Mouse (Mus musculus): ENCODE measurements at regions not wholly inside any gene's neighbourhood (a gene's known extent, or its start where the extent isn't known, plus 50 kb on each side); places are given as distances from the start of the nearest gene placed in this dataset.

GRCm38 (mm10) chr9:117967080-117967479, 73.2 kb upstream of the Azi2 start:
- DNase-seq (ENCODE audit: low read depth, low spot score): no peak

GRCm38 (mm10) chr9:117966326-117966989, 73.8 kb upstream of the Azi2 start:
- peak; percentile 31 for DNase-seq (ENCODE audit: low read depth, low spot score)

DNA sequence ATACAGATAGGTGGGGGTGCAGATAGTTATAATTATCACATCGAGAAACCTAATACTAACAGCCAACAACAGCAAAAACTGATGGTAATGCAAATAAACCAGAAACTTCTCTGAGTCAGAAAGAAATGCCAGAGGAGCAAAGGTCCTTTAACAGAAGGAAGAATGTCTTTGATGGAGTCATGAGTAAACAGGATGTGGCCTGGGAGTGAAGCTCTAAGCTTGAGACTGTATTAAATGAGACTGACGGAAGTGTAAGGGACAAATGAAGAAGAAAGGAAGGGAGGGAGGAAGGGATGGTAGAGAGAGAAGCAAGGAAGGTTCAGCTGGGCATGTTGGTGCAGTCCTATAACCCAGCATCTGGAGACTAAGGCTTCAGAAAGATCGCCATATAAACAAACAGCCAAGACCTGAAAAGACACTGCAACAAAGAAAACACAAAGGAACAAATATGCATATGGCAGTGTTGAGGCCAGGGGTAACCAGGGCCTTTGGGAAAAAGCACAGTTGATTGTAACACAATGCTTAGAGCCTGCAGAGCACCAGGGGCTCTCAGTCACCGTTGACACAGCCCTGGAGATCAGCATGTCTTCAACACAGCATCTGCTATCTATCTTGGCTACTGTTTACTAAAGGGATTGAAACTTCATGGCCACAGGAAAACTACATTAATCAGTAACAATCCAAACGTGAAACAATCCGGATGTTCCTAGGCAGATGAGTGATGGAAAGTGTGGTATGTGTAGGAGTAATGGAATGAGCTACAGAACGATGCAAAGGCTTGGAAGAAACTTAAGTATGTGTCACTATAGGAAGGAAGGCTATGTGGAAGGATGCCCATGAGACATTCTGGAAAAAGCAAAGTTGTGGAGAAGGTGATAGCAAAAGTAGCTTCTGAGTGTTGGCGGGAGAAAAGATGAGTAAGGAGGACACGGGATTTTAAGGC, 77.9 kb upstream of the Azi2 start:
- no peak for DNase-seq (ENCODE audit: low read depth, low spot score)

GRCm38 (mm10) chr9:117959845-117960244, 80.5 kb upstream of the Azi2 start:
- no peak for DNase-seq (ENCODE audit: low read depth, low spot score)

GRCm38 (mm10) chr9:117957195-117957594, 83.1 kb upstream of the Azi2 start:
- no peak for DNase-seq (ENCODE audit: low read depth, low spot score)

DNA sequence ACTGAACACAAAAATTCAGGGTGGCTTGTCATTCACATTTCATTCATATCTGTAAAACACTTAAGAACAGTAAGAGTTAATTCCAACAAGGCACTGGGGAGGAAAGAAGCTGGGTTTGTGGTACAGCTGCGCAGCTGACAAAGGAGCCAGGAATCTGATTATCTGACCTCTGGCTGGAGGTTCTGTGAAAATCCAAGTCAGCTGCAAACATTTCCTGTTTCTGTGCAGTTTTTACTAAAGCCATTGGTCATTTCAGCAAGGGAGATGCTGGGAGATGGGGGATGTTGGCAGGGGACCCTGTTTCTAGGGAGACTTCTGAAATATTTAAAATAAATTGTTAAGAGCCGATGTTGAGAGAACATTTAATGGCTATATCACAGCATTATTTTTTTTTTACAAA, 83.6 kb upstream of the Azi2 start:
- no peak for DNase-seq (ENCODE audit: low read depth, low spot score)

DNA sequence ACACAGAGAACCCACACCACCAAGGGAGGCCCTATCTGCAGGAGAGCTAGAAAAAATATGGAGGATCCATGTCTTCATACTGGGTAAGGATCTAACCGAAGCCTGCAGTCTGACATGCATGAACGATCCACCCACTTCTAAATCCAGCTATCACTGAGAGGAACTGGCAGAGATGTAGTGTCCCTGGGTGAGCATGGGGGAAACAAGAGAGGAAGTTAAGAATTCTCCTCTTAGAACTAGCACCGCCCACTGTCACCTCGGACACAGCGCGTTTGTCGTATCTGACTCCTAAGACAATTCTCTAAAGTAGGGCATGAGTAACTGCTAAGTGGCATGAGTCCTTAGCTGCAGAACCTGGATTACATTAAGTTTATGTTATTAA, 112.8 kb upstream of the Azi2 start:
- no peak for DNase-seq (ENCODE audit: low read depth, low spot score)

DNA sequence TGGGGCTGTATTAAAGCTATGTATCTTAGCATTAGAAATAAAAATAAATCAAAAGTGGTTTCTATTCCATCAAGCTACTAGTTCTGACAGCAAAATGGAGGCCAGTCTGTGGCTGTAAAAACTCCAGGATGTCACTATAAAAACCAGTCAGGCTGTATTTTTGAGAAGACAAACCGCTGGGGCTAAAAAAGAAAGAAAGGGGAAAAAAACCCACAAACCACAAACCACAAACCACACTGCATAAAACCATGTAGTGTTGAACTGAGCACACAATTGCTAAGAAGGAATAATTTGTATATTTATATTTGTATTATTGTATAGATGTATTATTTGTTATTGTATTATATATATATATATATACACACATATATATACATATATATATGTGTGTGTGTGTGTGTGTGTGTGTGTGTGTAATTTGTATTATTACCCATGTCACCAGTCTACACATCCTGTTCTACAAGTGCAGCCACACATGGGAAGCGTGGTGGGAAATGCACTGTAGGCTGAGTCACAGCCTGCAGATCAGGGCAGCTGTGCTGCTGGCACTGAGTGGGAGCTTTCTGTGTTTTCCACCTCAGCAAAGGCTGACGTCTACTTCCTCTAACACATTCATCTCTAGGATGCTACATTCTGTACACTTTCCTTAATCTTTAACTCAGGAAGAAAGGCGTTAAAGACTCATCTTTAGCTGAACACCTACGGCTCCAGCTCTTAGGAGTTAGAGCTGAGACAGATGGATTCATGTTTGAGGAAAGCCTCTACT, 113.4 kb upstream of the Azi2 start:
- DNase-seq (ENCODE audit: low read depth, low spot score): no peak

- DNase-seq (ENCODE audit: low read depth, low spot score): no peak
Measured at GRCm38 (mm10) chr9:117922992-117923391, 117.3 kb upstream of the Azi2 start.

GRCm38 (mm10) chr9:117907895-117908424, 132.3 kb upstream of the Azi2 start:
- no peak for DNase-seq (ENCODE audit: low read depth, low spot score)

DNA sequence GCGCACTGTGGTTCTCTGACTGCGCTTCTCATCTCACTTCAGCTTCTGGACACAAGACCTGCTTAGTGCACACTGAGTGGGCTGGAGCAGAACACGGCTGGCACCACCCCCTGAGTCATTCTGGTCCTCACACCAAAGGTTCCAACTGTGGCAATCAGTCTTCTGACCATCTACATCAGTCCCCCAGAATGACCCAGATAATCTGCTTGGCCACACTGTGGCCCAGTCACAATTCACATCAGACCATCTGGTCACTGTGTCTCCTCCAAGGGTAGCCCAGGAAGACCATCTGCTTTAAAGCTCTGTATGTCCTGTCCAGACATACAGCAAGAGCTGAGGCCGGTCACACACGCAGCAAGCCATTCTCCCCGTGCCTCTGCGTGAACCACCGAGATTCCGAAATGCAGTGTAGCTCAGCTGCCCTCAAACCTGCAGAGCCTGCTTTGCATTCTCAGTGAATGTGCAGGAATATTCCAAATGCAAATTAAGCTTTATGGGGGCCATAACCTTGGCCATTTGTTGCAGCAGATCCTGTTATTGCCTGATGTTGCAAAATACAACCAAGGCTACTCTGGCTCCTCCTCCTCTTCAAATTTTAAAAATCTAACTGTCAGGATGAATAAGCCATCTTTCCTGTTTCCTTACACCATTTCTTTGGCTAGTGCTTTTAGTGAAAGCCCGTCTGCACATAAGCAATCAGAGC, 135.1 kb upstream of the Azi2 start:
- DNase-seq (ENCODE audit: low read depth, low spot score): no peak

GRCm38 (mm10) chr9:117904621-117905020, 135.7 kb upstream of the Azi2 start:
- DNase-seq (ENCODE audit: low read depth, low spot score): no peak

DNA sequence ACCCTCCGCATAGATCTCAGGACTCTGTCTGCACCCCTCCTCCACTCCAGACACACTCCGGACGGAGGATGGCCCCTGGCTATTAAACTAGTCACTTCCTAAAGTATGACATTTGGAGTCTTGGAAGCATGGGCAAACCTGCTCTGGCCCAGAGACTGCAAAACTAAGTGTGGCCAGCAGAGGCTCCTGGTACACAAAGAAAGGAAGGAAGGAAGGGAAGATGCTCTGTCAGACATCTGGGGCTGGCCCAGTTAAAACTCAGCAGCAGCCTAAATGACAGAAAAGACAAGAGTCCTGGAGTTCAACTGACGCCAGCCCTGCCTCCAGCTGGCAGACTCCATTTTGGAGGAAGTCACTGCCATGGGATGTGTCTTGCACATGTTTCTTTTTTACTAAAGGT, 137.3 kb upstream of the Azi2 start:
- DNase-seq (ENCODE audit: low read depth, low spot score): peak; percentile 20

DNA sequence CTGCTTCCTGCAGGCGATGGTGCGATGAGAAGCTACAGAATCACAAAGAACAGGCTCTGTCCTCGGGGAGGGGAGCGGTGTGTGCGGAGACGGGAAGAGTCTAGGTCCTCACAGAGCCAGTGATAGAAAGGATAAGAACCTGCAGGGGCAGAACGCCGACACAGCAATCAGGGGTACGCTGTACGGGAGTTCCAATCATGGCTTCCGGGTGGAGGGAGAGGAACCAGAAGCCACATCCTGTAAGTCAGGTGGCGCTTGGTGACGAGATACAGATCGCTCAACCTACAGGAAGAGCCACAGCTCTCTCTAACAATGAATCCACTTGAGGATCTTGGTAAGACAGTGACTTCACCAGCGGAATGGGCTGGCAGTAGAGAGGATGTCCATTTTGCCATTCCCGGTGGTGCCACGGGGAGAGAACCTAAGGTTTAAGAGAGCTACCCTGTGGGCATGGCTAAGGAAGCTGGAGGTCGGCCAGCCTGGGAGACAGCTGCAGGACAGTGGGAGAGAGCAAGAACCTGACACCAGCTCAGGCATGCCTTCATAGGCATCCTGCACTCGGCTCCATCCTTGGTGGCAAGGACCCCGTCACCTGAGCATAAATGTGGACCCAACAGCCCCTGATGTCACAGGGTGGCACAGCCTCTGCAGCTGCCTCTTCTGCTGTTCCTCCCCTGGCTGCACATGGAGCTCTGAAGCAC, 137.9 kb upstream of the Azi2 start:
- DNase-seq (ENCODE audit: low read depth, low spot score): no peak

GRCm38 (mm10) chr9:117900631-117901030, 139.7 kb upstream of the Azi2 start:
- no peak for DNase-seq (ENCODE audit: low read depth, low spot score)

DNA sequence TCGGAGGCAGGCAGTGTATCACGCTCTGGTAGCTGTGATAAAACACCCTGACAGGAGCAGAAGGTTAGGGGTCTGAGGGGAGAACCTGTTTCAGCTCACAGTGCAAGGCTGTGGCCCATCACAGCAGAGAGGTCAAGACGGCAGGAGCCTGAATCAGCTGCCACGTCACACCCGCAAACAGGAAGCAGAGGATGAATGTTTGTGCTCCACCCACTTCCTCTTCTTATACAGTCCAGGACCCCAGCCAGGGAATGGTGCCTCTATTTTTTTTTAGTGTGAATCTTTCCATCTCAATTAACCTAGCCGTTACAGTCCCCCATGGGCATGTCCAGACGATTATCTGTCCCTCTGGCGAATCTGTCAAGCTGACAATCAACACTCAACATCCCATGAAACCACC, 143.8 kb upstream of the Azi2 start:
- peak; percentile 8 for DNase-seq (ENCODE audit: low read depth, low spot score)

GRCm38 (mm10) chr9:117892601-117893000, 147.7 kb upstream of the Azi2 start:
- no peak for DNase-seq (ENCODE audit: low read depth, low spot score)

- DNase-seq (ENCODE audit: low read depth, low spot score): no peak
Measured at GRCm38 (mm10) chr9:117873172-117873571, 167.1 kb upstream of the Azi2 start.

DNA sequence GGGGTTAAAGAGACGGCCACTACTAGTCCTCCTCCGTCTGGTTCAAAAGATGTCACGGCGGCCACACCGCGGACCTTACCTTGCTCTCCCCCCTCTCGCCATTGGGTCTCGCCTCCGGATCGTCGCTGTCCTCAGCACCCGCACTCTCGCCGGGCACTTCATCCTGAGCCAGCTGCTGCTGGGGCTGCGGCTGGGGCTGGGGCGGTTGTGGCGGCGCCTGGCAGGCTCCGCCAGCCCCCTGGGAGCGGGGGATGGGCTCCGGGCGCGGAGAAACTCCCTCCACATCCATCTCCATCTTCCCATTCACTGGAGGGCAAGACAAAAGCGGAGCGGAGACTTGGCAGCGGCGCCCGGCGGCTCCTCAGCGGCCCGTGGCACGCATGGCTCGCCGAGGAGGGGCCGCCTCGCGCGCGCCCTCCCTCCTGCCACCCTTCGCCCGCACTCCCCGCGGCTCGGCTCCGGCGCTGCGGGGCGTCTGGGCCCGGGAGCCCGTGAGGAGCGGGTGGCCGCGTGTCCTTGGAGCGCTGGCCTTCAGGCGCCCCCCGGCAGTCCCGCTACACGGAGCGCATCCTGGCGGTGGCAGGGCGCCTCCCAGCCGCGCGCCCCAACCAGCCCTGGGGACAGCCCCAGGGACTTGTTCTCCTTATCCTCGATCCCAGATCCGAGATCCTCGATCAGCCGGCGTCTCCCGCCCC, 167.8 kb upstream of the Azi2 start:
- peak; percentile 46 for DNase-seq (ENCODE audit: low read depth, low spot score)

GRCm38 (mm10) chr9:117872021-117872386, 168.3 kb upstream of the Azi2 start:
- peak; percentile 19 for DNase-seq (ENCODE audit: low read depth, low spot score)

All from ES-CJ7 (cell line).